Mouse (Mus musculus) 3T3-L1 (cell line): ENCODE measurements around the gene Hbs1l.
A peak's percentile ranks its signal among the peaks of the same experiment; 100 is the strongest.

Experiments used
- DNase-seq: peaks from one replicate; pipeline ENCODE4 v3.0.0-alpha.2; 2015; ENCODE audit warnings: low read depth, low spot score

Hbs1l gene

DNA sequence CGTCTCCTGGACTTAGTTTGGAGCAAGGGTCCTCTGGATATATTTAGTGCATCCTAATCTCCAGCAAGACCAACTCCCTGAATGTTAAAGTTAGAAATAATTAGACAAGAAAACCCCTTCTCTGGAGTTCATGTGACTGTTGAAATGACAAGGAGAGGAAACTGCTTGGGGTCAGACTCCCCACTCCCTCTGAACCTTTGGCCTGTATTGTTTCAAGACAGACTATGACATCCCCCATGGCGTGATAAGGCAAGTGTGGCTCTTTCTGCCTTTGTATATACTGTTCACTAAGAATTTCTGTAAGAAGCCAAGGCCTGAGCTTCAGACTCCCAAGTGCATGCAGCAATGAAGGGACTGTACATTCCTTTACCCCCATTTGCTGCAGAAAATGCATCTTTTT lies 104.7 kb downstream of the Hbs1l start:
- DNase-seq = no peak

DNA sequence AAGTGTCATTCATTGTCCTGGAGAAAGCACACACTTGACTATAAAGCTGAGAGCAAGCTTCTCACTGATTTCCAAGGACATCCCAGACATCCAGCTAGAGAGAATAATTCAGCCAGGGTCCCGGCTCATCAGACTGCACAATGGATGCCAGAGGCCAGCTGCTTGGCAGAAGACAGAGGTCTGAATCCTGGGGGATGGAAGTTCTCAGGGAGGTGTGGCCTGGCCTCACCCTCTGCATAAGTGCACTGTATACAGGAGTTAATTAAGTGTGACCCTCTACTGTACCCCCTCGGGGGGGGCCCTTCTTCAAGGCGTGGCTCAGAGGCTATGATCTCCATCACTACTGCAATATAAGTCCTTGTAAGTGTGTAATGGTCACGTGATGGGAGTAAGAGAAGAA lies 105.5 kb downstream of the Hbs1l start:
- DNase-seq = no peak

DNA sequence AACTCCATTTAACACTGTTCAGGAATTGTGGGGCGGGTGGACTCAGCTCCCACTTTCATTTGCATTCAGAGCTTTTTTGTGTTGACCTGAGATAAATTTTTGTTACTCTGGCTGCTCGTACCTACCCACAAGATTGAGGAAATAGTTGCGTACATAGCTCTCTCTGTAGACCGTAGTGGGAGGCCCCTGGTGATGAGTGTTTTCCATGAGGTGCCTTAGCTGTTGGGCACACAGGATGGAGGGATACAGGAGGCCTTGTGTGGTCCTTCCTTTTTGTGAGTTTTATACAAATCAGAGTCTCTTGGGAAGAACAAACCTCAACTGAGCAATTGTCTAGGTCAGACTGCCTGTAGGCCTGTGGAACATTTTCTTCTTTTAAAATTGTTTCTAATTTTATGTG lies 109.0 kb downstream of the Hbs1l start:
- no peak for DNase-seq

DNA sequence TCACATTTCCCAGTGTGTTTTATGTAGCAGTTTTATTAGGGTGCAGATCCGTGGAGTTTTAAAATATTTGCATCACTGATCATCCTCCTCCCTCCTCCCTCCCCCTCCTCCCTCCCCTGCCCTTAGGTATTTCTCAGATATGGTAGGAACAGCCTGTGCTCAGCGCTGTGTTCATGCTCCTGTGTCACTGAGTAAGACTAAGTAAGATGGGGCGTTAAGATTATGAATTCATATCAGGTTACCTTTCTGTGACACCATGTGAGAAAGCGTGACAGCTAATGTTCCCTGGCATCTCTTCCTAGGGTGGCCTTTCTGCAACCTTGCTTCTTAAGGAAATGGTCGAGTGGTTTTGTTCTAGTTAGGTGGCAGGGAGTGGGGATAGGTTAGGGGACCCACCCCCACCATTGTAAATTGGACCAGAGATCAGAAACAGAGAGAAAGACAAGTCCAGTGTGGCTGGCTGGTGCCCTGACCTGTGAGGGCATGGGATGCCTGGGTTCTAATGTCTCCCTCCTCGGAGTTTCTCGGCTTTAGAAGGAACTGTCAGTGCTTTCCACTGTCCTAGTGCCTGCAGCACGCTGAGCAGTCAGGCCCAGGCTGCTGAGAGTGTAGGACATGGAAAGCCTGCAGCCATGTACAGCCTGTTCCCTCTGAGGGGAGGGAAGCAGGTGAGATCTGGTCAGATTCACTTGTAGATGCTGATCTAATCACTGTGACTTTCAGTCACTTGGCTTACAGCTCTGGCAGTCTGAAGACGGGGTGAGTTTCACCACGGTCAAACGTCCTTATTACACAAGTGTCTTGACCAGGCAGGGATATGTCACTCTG lies 110.1 kb downstream of the Hbs1l start:
- no peak for DNase-seq

DNA sequence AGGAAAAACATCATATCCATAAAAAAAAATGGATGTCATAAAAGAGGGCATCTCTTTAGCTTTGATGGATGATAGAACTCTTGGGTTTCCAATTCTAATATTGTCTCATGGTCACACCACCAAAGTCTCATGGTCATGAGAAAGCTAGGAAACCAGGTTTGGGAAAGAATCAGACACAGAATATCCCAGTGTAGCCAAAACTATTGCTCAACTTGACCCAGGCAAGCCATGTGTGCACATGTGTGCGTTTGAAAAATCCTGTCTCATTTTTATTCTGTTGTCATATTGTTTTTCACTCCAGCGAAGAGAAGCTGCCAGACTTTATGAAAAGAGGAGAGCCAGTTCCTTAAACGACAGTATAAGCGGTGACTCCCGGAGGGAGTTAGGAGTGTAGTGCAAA lies 114.9 kb downstream of the Hbs1l start:
- DNase-seq = no peak

DNA sequence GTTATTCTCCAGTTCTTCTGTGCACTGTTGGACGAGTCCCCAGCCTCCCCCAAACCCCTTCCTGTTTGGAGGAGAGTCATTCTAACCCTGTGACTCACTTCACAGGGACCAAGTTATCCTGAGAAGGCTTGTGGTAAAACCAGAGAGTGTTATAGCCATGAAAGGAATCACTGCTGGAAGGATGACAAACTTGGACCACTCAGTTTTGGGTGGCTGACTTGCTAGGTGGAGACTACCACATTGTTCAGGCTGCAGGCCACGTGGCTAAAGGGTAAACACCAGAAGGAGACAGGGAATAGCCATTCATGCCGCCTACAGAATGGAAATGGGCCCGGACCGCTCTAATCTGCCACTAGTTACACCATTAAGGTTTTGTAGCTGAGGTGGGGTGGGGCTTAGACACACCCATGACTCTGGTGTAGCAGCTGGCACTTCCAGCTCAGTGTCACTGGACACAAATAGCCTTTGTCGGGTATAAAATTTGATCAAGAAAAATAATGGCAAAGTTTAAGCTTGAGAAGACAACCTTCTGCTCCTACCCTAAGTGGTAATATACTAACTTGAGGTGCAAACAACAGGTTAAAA lies 115.9 kb downstream of the Hbs1l start:
- peak; percentile 74 for DNase-seq

DNA sequence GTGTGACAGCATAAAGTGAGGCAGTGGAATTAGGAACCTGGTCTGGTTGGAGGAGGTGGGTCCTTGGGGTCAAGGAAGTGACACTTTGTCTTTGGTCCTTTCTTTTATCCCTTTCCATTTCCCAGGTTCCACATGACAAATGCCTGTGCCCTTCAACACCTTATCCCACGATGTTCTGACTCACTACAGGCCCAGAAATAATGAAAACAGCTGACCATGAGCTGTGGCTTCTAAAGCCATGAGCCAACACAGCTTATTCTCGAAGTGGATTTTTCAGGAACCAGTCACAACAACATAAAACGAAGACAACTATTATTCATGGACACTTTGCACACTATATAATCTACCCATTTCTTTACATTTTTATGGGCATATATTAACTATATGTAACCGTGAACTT lies 119.3 kb downstream of the Hbs1l start:
- peak; percentile 59 for DNase-seq

DNA sequence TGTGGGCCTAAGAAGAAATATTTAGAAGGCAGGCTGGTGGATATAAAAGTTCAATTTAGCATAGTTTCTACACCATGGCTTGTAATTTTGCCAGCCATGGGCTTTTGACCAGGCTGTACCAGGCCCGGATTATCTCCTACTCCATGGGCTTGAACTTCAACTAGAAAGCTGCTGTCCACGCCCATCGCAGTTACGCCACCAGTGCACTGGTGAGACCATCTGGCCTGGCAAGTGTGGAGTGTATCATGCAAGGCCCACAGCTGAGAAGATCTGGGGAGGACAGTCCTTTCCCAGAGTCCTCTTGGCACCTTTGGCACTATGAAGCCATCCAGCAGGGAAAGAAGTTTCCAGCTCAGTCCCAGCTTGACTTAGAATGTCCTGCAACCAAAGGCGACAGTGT lies 120.4 kb downstream of the Hbs1l start:
- DNase-seq = no peak
